Mouse (Mus musculus) kidney, adult 2 months (tissue): ENCODE results near the gene RPS10-NUDT3. TPM values are rescaled to one million over a fixed set of nuclear protein-coding genes. Genes with fewer than 3 reads are reported as not detected.

Source experiments
- DNase-seq: peaks from one replicate; pipeline ENCODE4 v3.0.0; 2021
- H3K27ac ChIP-seq: fragments of 200-500 bp; 2 replicates; pipeline ENCODE4 v1.5.1; 2012; ENCODE audit warnings: low read depth, low read length, control low read depth, inconsistent platforms; ENCODE audit not compliant: insufficient read depth
- H3K27me3 ChIP-seq: fragments of 200-500 bp; replicated peaks from 2 replicates; pipeline ENCODE4 v1.6.1; 2012; ENCODE audit warnings: mild to moderate bottlenecking, moderate library complexity, low read length, inconsistent platforms; ENCODE audit not compliant: control insufficient read depth, insufficient read depth
- H3K36me3 ChIP-seq: fragments of 200-500 bp; 2 replicates; pipeline ENCODE4 v1.6.1; 2012; ENCODE audit warnings: mild to moderate bottlenecking, moderate library complexity, low read length, inconsistent platforms; ENCODE audit not compliant: control insufficient read depth, insufficient read depth
- H3K4me1 ChIP-seq: fragments of 200-500 bp; 2 replicates; pipeline ENCODE4 v1.6.1; 2011; ENCODE audit warnings: low read length; ENCODE audit not compliant: control insufficient read depth, insufficient read depth
- H3K4me3 ChIP-seq: fragments of 200-500 bp; 2 replicates; pipeline ENCODE4 v1.5.1; 2011; ENCODE audit warnings: mild to moderate bottlenecking, low read depth, low read length, control low read depth; ENCODE audit not compliant: insufficient read depth
- CTCF ChIP-seq: fragments of 200-500 bp; conservative IDR thresholded peaks from 2 replicates; pipeline ENCODE4 v1.5.1; 2011; ENCODE audit warnings: low read depth, mild to moderate bottlenecking, control low read depth, low read length, moderate library complexity, mixed read lengths; ENCODE audit not compliant: insufficient read depth, insufficient read length
- POLR2A ChIP-seq: fragments of 200-500 bp; IDR thresholded peaks from one replicate; pipeline ENCODE4 v1.6.1; 2011; ENCODE audit warnings: low read depth, low read length, control low read depth
- WGBS: fragments of 180-500 bp; shearing (Covaris S2); methylation state at CpG from one replicate; pipeline ENCODE4 v1.1.7; 2018; 5-methylcytosine and 5-hydroxymethylcytosine counted together
- polyA plus RNA-seq: library from polyadenylated mRNA; depleted of rRNA; stranded (reverse); fragments of >200 nt; gene quantifications from 2 replicates; pipeline ENCODE4 v1.2.3, GENCODE M21; 2012; rRNA removed

Gene RPS10-NUDT3
- polyA plus RNA-seq, 1 experiment = not detected

DNA sequence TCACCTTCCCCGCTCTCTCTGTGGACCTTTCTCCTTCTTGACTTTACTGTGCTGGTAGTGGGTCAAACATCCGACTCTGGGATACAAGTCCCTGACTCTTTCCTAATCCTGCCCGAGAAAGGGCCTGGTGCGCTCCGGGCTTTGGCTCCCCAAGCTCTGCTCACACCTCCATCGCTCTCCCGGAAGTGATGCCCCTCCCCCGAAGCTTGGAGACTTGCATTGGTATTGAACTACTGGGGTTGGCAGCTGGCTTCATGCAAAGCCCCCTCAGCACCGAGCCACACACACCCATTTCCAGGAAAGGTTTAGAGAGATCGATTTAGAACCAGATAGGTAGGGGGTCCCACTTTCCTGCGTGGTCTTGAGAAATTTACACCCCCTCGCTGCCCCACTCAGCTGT is 89.0 kb downstream of the RPS10-NUDT3 start:
- Histone ChIP-seq H3K4me3 (no peak overlapping the region), H3K36me3 (no peaks in the 10 kb centered on the region), H3K27me3 (no peaks in the 10 kb centered on the region), H3K27ac (no peak overlapping the region), H3K4me1 (no peaks in the 10 kb centered on the region)
- no peak for DNase-seq
- WGBS = 66% methylated on average over 12 of the region's 12 CpGs
- TF ChIP-seq CTCF (no peak), POLR2A (no peak)

- TF ChIP-seq POLR2A (no peak), CTCF (no peak)
- no peaks in the 10 kb centered on the region for H3K36me3 ChIP-seq
These were observed 90.5 kb downstream of the RPS10-NUDT3 start for GRCm38 (mm10) chr17:27544551-27544950.

DNA sequence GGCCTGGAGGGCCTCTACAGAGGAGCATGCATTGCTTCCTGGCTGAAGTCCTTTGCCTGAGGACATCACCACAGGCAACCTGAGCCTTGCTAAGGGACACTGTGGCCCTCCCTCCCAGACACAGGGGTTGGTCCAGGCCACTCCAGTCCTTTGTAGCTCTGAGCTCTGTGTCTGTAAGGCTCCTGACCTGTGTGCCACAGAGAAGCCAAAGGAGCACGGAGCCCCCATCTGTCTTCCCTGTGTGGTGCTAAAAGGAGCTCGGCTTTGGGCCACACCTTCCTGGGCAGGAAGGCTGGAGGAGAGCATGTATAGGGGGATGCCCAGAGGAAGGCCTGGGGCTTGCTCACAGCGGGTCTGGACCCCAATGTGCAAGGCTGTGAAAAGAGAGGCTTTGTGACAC is 93.0 kb downstream of the RPS10-NUDT3 start:
- H3K27ac ChIP-seq = no peak overlapping the region
- no peaks in the 10 kb centered on the region for H3K27me3 ChIP-seq
- no peak for DNase-seq
- no peaks in the 10 kb centered on the region for H3K36me3 ChIP-seq
- no peak for TF ChIP-seq POLR2A
- TF ChIP-seq CTCF = no peak
- no peak overlapping the region for H3K4me3 ChIP-seq
- WGBS = 91% methylated on average over 3 of the region's 3 CpGs
- no peaks in the 10 kb centered on the region for H3K4me1 ChIP-seq

More at GRCm38 (mm10) chr17:27544551-27544950, 90.5 kb downstream of the RPS10-NUDT3 start:
- DNase-seq = no peak
- Histone ChIP-seq H3K4me3 (no peak overlapping the region), H3K4me1 (no peaks in the 10 kb centered on the region), H3K27me3 (no peaks in the 10 kb centered on the region), H3K27ac (no peak overlapping the region)
- WGBS = 94% methylated on average over 11 of the region's 11 CpGs

- no peak for DNase-seq
- Histone ChIP-seq H3K27me3 (no peaks in the 10 kb centered on the region), H3K27ac (no peak overlapping the region), H3K4me3 (no peak overlapping the region), H3K36me3 (no peaks in the 10 kb centered on the region), H3K4me1 (no peaks in the 10 kb centered on the region)
- TF ChIP-seq CTCF = no peak
- TF ChIP-seq POLR2A = no peak
- 73% methylated on average over 2 of the region's 2 CpGs for WGBS
These were observed 93.8 kb downstream of the RPS10-NUDT3 start for GRCm38 (mm10) chr17:27541261-27541660.

DNA sequence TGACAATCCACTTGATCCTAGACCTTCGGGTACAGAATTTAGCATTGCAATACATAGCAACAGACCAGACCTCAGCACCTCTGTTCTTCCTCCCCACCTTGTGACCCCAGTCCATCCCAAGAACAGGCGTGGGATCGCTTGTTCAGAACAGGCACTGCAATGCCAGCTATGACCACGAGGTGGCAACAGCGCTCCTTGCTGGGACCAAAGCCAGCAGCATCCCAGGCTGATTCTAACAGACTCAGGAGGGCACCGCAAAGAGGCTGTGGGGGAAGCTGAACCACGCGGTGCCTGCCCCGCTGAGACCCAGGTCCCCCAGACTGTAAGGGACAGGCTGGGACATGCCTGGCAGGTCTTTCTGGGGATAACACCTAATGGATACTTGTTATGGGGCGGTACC is 100.3 kb downstream of the RPS10-NUDT3 start:
- 6% methylated on average over 10 of the region's 10 CpGs for WGBS
- Histone ChIP-seq H3K4me3 (no peak overlapping the region), H3K27ac (no peak overlapping the region), H3K36me3 (no peaks in the 10 kb centered on the region), H3K4me1 (no peaks in the 10 kb centered on the region), H3K27me3 (no peaks in the 10 kb centered on the region)
- TF ChIP-seq CTCF = peak; percentile 99
- no peak for TF ChIP-seq POLR2A
- DNase-seq = peak; percentile 83

GRCm38 (mm10) chr17:27533354-27533753 is 101.7 kb downstream of the RPS10-NUDT3 start:
- H3K27me3 ChIP-seq = no peaks in the 10 kb centered on the region
- H3K27ac ChIP-seq = no peak overlapping the region
- no peak for DNase-seq
- H3K4me1 ChIP-seq = no peaks in the 10 kb centered on the region
- TF ChIP-seq CTCF (peak; percentile 32; the same call in 1 of the 2 replicates), POLR2A (no peak)
- WGBS = 91% methylated on average over 3 of the region's 3 CpGs
- no peaks in the 10 kb centered on the region for H3K36me3 ChIP-seq
- no peak overlapping the region for H3K4me3 ChIP-seq

GRCm38 (mm10) chr17:27532095-27532494 is 102.9 kb downstream of the RPS10-NUDT3 start:
- no peaks in the 10 kb centered on the region for H3K36me3 ChIP-seq
- DNase-seq = no peak
- 73% methylated on average over 8 of the region's 8 CpGs for WGBS
- no peak overlapping the region for H3K27ac ChIP-seq
- no peak overlapping the region for H3K4me3 ChIP-seq
- H3K27me3 ChIP-seq = no peaks in the 10 kb centered on the region
- no peaks in the 10 kb centered on the region for H3K4me1 ChIP-seq
- TF ChIP-seq POLR2A = no peak
- no peak for TF ChIP-seq CTCF

Other genes with a start within 250 kb of the RPS10-NUDT3 start
- gene Grm4, start 113.8 kb downstream of the RPS10-NUDT3 start, polyA plus RNA-seq = 0.02 and 0.03 TPM in 2 replicates
- gene Hmga1, start 78.7 kb downstream of the RPS10-NUDT3 start, polyA plus RNA-seq = 37.4 and 38.9 TPM in 2 replicates
- 41.7 and 55.7 TPM in 2 replicates for gene AI413582, start 69.5 kb downstream of the RPS10-NUDT3 start, polyA plus RNA-seq
- 61.4 and 69.9 TPM in 2 replicates for gene Nudt3, start 11.7 kb downstream of the RPS10-NUDT3 start, polyA plus RNA-seq
- gene Rps10, start 1.4 kb upstream of the RPS10-NUDT3 start, polyA plus RNA-seq = 814 and 927 TPM in 2 replicates
- gene Pacsin1, start 20.3 kb upstream of the RPS10-NUDT3 start, polyA plus RNA-seq = 0.58 and 1.3 TPM in 2 replicates
- 0.09 and 0.45 TPM in 2 replicates for gene Spdef, start 93.7 kb upstream of the RPS10-NUDT3 start, polyA plus RNA-seq
- 162 and 189 TPM in 2 replicates for gene D17Wsu92e, start 185.4 kb upstream of the RPS10-NUDT3 start, polyA plus RNA-seq
- gene Snrpc, start 202.9 kb upstream of the RPS10-NUDT3 start, polyA plus RNA-seq = 55.8 and 61.2 TPM in 2 replicates
- 8.0 and 9.6 TPM in 2 replicates for gene Uhrf1bp1, start 221.2 kb upstream of the RPS10-NUDT3 start, polyA plus RNA-seq